Mouse (Mus musculus): ENCODE measurements around the gene Myo7a. TPM values are rescaled to one million over a fixed set of nuclear protein-coding genes. Genes with fewer than 3 reads are reported as not detected.

Myo7a gene
- total RNA-seq, 2 experiments from 2014 or later: 16.5 to 16.7 TPM

DNA sequence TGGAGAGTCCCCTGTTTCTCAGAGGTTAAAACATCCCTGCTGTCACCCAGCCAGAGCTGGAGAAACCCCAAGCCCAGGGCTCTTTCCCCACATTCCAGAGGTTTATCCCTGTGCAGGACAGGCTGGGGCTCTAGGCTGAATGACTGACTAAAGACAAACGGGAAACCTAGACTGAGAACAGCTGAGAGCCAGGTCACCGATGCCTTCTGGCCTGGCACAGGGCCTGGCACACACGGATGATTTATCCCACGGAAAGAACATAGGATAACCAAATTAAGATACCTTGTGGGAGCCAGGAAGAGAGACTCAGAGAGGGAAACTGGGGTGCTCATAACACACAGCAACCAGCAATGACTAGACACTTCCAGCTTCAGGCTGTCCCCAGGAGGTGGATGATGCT, 9.6 kb downstream of the Myo7a start:
- DNase-seq (ENCODE audit: extremely low spot score in 1 of 2, low spot score in 2 of 2): no peak
- intact Hi-C loops (cut with DNase I): no loop called here

DNA sequence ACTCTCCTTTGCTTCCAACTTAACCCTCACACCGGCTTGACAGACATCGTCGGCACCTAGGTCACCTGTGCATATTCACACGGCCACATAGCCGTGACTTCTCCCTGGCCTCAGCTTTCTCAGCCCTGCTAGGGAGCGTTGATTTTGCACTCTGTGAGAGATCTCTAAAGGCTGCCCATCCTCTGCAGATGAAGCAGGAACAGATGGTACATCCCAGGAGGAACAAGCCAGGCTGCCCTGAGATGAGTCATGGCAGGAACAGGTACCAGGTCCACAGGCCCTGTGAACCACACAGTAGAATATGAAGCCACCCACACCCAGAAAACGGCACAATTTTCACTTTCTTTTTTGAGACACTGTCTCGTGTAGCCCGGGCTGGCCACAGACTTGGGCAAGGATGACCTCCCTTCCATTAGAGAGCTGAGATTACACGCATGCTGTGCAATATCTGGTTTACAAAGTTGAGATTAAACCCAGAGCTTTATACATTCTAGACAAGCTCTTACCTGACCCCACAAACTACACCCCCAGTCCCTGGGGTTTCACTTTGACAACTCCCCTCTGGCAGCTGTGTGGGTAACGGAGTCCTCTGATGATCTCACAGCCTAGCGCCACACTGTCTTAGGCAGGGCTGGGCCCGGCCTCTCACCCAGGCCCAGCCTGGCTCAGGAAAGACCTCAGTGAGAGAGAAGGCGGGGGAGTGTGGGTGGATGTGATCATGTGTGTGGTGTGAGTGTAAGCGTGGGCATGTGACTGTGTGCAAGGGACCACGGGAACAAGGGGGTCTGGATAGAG, 10.5 kb downstream of the Myo7a start:
- intact Hi-C loops (cut with DNase I): no loop called here
- DNase-seq (ENCODE audit: extremely low spot score in 1 of 2, low spot score in 2 of 2): no peak

DNA sequence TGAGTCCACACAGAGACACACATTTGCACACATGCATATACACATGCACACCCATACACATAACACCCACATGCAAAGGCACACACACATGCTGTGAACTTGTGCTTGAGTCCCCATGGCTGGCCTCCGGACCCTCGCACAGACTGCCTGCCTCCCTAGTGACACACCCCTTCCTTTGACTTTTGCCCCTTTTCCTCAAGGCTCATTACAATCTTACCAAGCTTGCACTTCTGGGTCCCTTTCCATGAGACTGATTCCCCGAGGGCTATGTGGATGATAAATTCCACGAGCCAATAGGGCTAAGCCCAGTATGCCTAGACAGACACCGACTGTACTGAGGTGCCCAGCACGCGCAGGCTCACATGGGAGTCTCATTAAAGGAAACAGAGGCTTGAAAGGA, 13.1 kb downstream of the Myo7a start:
- DNase-seq (ENCODE audit: extremely low spot score in 1 of 2, low spot score in 2 of 2): no peak
- intact Hi-C loops (cut with DNase I): no loop called here

DNA sequence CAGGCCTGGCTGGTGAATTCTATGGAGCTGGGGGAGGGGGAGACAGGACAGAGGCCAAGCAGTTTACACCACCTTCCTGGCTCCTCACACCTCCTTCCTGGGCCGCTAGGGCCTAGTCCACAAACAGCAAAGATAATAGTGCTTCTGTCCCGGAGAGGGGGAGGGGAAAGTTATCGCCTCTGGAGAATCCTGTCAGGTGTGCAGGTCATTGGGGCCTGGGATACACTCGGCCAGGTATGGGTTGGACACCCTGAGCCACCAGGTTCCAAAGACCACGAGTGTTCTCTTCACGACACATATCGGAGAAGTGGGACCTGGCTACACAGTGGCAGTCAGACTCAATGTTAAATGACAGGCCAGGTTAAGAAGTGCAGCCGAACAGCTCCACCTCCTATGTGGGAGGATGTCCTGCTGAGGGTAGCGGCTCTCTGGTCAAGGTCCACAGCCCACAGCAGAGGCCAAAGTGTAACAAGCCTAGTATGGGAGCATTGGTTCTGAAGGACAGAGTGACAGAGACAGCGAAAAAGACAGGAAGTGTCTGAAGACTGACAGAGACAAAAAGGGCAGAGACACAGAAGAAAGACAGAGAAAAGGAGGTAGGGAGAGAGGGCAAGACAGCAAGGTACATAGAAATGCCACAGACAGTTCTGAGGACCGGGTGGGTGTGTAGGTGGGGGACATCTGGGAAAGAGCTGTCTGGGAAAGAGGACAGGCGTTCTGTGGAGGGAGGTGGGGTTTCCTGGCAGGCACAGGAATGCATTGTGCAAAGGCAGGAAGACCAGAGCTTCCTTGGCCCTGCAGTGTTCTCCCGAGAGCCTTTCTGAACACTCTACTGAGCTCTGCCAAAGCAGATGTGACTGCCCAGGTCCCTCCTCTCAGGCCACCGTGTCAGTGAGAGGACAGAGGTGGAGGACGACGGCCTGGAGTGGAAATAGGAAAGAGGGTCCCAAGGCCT, 14.6 kb downstream of the Myo7a start:
- intact Hi-C loops (cut with DNase I): no loop called here
- no peak for DNase-seq (ENCODE audit: extremely low spot score in 1 of 2, low spot score in 2 of 2)

DNA sequence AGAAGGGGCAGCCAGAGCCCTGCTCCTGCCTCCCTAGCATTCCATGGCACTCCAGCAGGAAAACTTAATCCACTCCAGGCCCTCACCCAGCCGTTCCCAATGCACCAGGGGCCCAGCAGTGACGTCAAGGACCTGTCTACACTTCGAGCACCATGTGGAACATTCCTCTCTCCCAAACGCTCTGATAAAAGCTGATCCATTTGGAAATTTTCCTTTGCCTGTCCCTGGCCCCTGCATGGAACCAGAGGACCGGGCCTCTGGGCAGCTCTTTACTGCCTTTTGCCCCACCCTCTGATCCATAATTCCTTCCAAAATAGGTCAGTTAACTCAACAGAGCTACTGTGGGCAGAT, 15.4 kb downstream of the Myo7a start:
- intact Hi-C loops (cut with DNase I): no loop called here
- no peak for DNase-seq (ENCODE audit: extremely low spot score in 1 of 2, low spot score in 2 of 2)

DNA sequence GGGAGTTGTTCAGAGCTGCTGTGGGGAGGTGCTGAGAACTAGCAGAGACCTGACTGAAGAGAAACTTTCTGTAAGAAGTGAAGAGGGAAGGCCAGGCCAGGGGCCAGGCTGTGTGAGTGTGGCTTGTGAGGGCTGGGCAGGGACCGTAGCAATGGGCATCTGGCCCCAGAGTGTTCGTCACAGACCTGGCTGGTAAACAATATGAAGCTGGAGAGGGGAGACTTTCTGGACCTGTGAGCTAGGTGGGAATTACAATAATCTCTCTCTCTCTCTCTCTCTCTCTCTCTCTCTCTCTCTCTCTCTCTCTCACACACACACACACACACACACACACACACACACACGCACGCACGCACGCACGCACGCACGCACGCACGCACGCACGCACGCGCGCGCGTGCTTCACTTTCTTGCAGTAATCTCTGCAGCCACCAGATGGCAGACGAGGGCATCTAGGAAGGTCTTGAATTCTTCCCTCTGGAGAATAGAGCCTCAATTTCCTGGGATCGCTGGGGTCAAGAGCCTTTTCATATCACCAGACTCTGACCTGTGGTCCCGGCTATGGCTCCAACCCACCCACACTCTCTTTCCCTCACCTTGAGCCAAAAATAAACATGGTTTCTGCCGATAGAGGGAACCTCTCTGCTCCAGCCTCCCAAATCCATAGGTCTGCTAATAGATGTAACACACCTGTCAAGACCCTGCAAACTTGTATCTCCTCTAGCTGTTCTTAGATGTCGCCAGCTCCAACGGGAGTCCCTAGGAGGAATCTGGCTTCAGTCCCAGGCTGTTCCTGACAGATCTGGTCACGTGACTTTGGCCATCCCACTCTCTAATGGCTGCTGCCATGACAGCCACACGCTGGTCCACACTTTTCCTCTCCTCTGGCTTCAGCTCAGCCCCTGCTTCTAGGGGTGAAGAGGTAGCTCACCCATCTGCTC, 16.1 kb downstream of the Myo7a start:
- DNase-seq (ENCODE audit: extremely low spot score in 1 of 2, low spot score in 2 of 2): peak; percentile 77 to 86
- intact Hi-C loops (cut with DNase I): no loop called here

DNA sequence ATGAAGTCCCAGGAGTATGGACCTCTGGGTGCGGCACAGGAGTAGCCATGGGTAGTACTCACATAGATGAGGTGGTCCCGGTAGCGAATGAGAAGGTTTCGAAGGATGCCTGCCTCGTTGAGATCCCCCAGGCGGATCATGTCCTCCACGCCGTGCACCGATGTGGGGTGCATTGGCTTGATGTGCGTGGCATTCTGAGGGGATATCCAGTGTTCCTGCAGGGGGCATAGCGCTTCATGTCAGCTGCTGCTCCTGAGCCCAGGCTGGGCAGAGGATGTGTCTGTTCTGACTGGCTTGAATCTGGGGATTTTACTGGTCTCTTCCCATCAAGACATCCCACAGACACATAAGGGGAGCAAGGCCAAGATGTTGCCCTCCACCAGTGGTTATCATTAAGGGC, 16.8 kb downstream of the Myo7a start:
- intact Hi-C loops (cut with DNase I): no loop called here
- DNase-seq (ENCODE audit: extremely low spot score in 1 of 2, low spot score in 2 of 2): no peak

DNA sequence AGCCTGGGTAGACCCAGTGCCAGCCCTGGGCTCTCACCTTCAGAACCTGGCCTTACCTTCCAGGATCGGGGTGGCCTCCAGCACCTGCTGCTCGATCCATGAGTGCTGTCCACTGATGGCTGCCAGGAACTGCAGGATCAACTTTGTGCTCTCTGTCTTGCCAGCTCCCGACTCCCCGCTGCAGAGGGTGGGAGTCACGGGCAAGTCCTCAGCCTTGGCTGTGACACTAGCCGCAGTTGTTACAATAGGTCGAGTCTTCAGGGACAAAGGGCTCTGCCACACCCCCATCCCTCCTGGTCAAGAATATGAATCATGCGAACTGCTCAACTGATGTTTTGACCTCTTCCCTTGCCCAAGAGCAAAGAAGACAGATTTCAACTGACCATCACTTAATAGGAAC, 21.8 kb downstream of the Myo7a start:
- DNase-seq (ENCODE audit: extremely low spot score in 1 of 2, low spot score in 2 of 2): no peak

DNA sequence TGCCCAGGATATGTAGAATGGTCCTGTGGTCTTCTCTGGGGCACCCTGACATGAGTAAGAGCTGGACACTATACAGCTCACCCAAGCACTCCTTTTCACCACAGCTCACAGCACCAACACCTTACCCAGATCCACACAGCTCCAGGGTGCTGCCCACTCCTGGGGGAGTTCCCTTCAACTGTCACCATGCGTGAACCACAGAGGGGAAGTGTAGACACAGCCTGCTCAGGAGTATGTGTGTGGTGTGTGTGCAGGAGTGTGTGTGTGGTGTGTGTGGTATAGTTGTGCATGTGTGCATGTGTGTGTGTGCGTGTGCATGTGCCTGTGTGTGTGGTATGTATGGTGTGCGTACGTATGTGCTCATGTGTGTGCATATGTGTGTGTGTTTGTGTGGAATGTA, 23.5 kb downstream of the Myo7a start:
- no peak for DNase-seq (ENCODE audit: extremely low spot score in 1 of 2, low spot score in 2 of 2)
- intact Hi-C loops (cut with DNase I): no loop called here

More for the DNA sequence above, 21.8 kb downstream of the Myo7a start:
- intact Hi-C loops (cut with DNase I): no loop called here

DNA sequence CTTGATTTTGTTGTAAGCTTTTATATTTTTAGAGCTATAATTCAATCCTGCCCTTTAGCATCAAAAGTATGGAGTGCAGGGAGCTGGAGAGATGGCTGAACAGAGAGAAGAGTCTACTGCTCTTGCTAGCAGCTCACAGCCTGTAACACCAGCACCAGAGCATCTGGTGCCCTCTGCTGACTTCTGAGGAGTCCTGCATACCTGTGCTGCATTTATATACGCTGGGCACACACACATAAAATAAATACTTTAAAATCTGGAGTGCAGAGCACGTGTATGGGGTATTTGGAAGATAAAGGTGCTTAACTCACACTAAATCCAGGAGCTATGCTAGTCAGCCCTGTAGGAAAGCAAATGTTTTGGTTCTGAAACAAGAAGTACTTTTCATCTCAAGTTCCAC, 33.0 kb downstream of the Myo7a start:
- DNase-seq (ENCODE audit: extremely low spot score in 1 of 2, low spot score in 2 of 2): no peak
- intact Hi-C loops (cut with DNase I): loop anchor here (10.0 kb wide), 1 partner anchor 342 kb away; no protein-coding TSS in a partner anchor

DNA sequence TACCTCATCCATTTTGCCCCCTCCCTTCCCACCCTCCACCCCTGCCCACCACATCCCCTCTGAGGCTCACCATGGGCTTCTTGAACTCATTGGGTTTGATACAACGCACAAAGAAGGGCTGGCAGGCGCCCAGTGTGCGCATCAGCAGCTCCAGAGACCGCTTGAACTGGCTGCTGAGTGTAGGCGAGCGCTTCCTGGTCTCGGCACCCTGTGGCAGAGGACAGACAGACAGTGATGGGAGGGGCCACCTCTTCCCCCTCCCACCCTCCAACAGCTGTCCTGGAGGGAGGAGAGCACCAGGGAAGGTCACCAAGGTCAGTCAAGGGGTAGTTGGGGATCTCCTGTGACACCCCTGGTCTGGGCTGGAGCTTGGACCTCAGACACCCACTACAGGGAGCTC, 34.0 kb downstream of the Myo7a start:
- intact Hi-C loops (cut with DNase I): loop anchor here (10.0 kb wide), 1 partner anchor 341 kb away; no protein-coding TSS in a partner anchor
- DNase-seq (ENCODE audit: extremely low spot score in 1 of 2, low spot score in 2 of 2): no peak

DNA sequence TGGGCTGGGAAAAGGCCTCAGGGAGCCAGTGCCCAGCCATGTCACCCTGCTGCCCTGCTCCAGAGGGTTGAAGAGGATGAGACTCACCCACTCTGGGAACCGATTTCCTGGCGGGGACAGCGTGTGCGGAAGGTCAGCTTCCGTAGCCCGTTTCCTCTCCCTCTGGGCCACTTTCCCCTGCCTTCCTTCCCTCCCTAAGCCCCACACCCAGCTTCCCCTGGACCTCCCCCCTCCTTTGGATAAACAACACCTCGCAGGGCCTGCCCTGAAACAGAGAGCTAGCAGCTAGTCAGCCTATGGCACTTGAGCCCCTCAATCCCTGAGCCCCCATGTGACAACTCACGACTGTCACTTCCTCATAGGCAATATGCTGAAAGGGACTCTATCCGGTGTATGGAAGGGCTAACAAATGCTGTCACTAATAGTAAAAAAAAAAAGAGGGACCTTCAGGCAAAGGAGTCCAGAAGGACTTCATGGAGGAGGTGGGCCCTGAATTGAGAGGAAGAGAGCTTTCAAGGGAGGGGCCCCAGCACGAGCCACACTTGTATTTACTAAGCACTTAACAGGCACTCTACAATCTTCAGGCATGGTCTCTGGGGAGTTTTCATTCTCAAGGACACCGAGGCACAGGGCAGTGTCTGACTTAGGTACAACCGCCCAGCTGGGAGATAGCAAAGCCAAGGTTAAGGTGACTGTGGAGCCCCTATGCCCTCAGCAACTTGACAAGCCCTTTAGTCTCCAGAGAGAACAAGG, 34.6 kb downstream of the Myo7a start:
- DNase-seq (ENCODE audit: extremely low spot score in 1 of 2, low spot score in 2 of 2): no peak
- intact Hi-C loops (cut with DNase I): loop anchor here (10.0 kb wide), 1 partner anchor 340 kb away; no protein-coding TSS in a partner anchor

DNA sequence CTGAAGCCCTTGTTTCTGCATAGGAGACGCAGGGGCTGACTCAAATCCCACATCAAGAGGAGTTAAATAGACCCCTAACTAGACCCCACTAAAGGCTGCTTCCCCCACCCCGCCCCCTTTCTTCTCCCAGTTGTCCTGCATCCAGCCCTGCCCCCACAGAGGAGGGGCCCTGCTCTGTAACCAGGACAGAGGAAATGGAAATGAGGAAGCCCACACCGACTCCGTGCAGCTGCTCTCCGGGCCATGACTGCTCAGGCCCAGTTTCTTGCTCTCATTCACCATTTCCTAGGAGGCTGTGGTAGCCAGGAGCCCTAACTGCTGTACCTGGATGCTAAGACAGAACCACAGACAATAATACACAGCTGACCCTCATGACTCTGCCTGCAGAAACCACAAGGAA, 36.9 kb downstream of the Myo7a start:
- intact Hi-C loops (cut with DNase I): loop anchor here (10.0 kb wide), 1 partner anchor 338 kb away; no protein-coding TSS in a partner anchor
- DNase-seq (ENCODE audit: extremely low spot score in 1 of 2, low spot score in 2 of 2): peak in 1 of 2 experiments; percentile 42

DNA sequence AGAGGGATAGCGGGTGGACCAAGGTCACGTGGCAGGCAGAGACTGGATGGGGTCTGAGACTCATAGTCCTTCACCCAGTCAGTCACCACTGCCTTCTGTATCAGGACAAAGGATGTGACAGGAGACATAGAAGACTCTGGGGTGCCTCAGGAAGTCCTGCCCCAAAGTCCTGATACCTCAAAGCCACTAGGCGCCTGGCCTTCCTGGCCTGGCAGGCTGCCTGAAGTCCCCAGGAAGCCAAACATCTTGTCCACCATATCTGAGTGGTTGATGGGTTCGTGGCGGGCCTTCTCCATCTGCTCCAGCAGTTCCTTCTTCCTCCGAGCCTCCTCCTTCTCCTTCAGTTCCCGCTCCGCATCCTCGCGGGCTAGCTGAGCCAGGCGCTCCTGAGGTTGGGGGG, 41.9 kb downstream of the Myo7a start:
- DNase-seq (ENCODE audit: extremely low spot score in 1 of 2, low spot score in 2 of 2): no peak
- intact Hi-C loops (cut with DNase I): no loop called here

DNA sequence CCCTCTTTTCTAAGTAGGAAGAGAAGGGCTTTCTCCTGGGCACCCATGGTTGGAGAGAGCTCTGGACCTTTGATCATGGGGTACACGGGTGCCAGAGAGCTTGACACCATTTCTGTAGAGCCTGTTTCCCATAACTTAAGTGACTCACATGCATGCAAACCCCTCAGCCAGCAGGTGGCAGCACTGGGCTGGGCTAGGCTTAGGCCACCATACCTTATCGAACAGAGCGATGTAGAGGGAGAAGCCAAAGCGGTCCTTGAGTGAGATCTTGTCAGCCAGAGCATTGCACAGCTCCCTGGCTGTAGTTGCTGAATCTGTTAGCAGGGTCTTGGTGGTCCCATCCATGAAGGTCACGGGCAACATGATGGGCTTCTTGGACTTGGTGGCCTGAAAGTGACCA, 47.7 kb downstream of the Myo7a start:
- DNase-seq (ENCODE audit: extremely low spot score in 1 of 2, low spot score in 2 of 2): peak; percentile 30 to 84
- intact Hi-C loops (cut with DNase I): loop anchor here (5.0 kb wide), 1 partner anchor 46 kb away; the partner anchor contains the start of gene Myo7a

DNA sequence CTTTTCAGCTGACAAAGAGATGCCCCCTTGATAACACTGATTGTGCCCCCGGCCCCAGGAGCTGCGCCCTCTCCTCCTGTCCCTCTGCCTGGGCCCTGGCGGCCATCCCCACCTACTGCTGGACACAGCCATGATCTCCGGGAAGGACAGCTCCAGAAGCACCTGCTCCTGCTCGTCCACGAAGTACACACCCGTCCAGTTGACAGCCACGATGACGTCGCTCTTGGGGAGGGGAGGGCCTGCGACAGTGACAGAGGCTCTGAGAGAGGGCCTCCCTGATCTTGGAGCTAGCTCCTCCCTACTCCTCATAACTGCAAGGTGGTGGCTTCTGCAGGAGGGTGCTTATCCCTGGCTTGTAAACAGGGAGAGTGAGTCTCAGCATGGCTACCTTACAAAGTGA, 53.1 kb downstream of the Myo7a start:
- DNase-seq (ENCODE audit: extremely low spot score in 1 of 2, low spot score in 2 of 2): no peak
- intact Hi-C loops (cut with DNase I): no loop called here

DNA sequence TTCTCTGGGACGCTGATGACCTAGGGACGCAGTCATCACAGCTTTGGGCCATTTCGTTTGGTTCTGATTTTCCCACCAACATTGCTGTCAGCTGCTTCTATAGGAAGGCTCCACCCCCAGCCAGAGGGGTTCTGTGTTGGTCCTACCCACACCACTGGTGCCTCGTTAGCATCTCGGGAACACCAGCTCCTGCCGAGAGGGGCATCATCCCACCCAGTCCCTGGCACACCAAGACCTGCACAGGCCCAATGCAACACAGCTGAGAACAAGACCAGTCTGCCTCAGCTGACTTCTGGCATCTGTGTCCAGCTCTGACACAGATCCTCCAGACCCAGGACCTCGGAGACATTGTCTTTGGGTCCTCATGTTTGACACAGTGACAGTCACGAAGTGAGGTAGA, 64.4 kb downstream of the Myo7a start:
- intact Hi-C loops (cut with DNase I): no loop called here
- DNase-seq (ENCODE audit: extremely low spot score in 1 of 2, low spot score in 2 of 2): no peak

DNA sequence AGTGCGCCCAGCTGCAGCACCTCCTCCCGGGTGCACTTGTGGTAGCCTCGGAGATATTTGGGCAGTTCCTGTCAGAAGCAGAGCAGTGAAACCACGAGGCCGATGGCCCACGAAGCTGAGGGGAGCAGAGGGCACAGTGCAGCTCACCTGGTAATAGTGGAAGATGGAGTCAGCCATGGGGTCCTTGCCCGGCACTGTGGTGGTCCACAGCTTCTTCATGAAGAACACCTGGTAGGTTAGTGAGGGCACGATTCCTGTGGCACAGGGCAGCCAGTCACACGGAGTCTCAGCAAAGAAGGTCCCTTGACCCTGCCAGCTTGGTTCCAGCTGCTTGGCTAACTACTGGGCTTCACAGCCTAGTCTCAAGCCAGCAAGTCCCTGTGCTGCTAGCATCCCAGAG, 64.9 kb downstream of the Myo7a start:
- intact Hi-C loops (cut with DNase I): no loop called here
- no peak for DNase-seq (ENCODE audit: extremely low spot score in 1 of 2, low spot score in 2 of 2)
